Comparison of ENCODE assay signal across 14 mouse cellular contexts in genomic region chr4:21980471-21980870, GRCm38 (mm10).
"Had no signal": no experiment of that assay in that cellular context is flagged by ENCODE, and none has a peak within 500 bp of the region (broad histone marks: within the 10 kb centered on the region; RNA-seq: fewer than 3 reads in every experiment).

No protein-coding gene starts in this region.

- H3K27me3 ChIP-seq: lung, embryonic 15.5 days; midbrain, embryonic 12.5 days; midbrain, embryonic 15.5 days; neural tube, embryonic 12.5 days; stomach, embryonic 15.5 days had no signal

- ATAC-seq: lung, postnatal 0 days; midbrain, embryonic 15.5 days had no signal

- DNase-seq: lung, adult 2 months; lung, postnatal 4 days; right cerebral cortex, postnatal 14 days; thymus, adult 2 months; thymus, postnatal 25 days; thymus, postnatal 4 days had no signal

- H3K4me2 ChIP-seq: lung, embryonic 15.5 days; midbrain, embryonic 12.5 days; midbrain, embryonic 15.5 days; neural tube, embryonic 12.5 days; stomach, embryonic 15.5 days had no signal

- H3K27ac ChIP-seq: lung, embryonic 15.5 days; midbrain, embryonic 10.5 days; midbrain, embryonic 12.5 days; midbrain, embryonic 15.5 days; neural tube, embryonic 12.5 days; stomach, embryonic 15.5 days; stomach, postnatal 0 days had no signal

- H3K4me1 ChIP-seq: lung, embryonic 15.5 days; midbrain, embryonic 10.5 days; midbrain, embryonic 12.5 days; midbrain, embryonic 15.5 days; neural tube, embryonic 12.5 days; stomach, embryonic 15.5 days had no signal

- H3K9me3 ChIP-seq: lung, embryonic 15.5 days; midbrain, embryonic 10.5 days; midbrain, embryonic 12.5 days; midbrain, embryonic 15.5 days; neural tube, embryonic 12.5 days; stomach, embryonic 15.5 days had no signal

- H3K4me3 ChIP-seq: lung, embryonic 15.5 days; midbrain, embryonic 10.5 days; midbrain, embryonic 12.5 days; midbrain, embryonic 15.5 days; neural tube, embryonic 12.5 days; stomach, embryonic 15.5 days had no signal

- H3K36me3 ChIP-seq: lung, embryonic 15.5 days; stomach, embryonic 15.5 days had no signal

- H3K9ac ChIP-seq: lung, embryonic 15.5 days; midbrain, embryonic 12.5 days; midbrain, embryonic 15.5 days; neural tube, embryonic 12.5 days; stomach, embryonic 15.5 days had no signal
